Mouse (Mus musculus) intestine, embryonic 14.5 days (tissue): ENCODE data around the gene Lgmn. TPM values are rescaled to one million over a fixed set of nuclear protein-coding genes. Genes with fewer than 3 reads are reported as not detected.

Experiments
- ATAC-seq: fragments of 200-750 bp; cut with Nextera tagmentation; replicated peaks from 2 replicates; pipeline ENCODE4 v1.8.0; 2017; ENCODE audit warnings: low read depth, moderate number of reproducible peaks, moderate TSS enrichment, moderate library complexity; ENCODE audit not compliant: low FRiP score, low TSS enrichment
- DNase-seq: peaks from one replicate; pipeline ENCODE4 v3.0.0-alpha.2; 2018; ENCODE audit warnings: low spot score
- H3K27ac ChIP-seq: fragments of 300-500 bp; sonication (generic); 2 replicates; pipeline ENCODE4 v1.5.1; 2014; ENCODE audit warnings: low read depth, mild to moderate bottlenecking, control low read depth
- H3K27me3 ChIP-seq: fragments of 300-500 bp; sonication (generic); replicated peaks from 2 replicates; pipeline ENCODE4 v1.6.1; 2014; ENCODE audit warnings: low read length, control low read depth; ENCODE audit not compliant: control insufficient read depth, insufficient read depth
- H3K36me3 ChIP-seq: fragments of 300-500 bp; sonication (generic); 2 replicates; pipeline ENCODE4 v1.6.1; 2014; ENCODE audit warnings: low read length, control low read depth; ENCODE audit not compliant: control insufficient read depth, insufficient read depth
- H3K4me1 ChIP-seq: fragments of 300-500 bp; sonication (generic); replicated peaks from 2 replicates; pipeline ENCODE4 v1.6.1; 2014; ENCODE audit warnings: low read length, control low read depth, mixed read lengths; ENCODE audit not compliant: control insufficient read depth, insufficient read depth
- H3K4me2 ChIP-seq: fragments of 300-500 bp; sonication (generic); 2 replicates; pipeline ENCODE4 v1.6.1; 2014; ENCODE audit warnings: low read length
- H3K4me3 ChIP-seq: fragments of 300-500 bp; sonication (generic); 2 replicates; pipeline ENCODE4 v1.5.1; 2014; ENCODE audit warnings: low read depth, low read length, control low read depth, mixed read lengths
- H3K9ac ChIP-seq: fragments of 300-500 bp; sonication (generic); 2 replicates; pipeline ENCODE4 v1.6.1; 2014; ENCODE audit warnings: mild to moderate bottlenecking, low read length
- H3K9me3 ChIP-seq: fragments of 300-500 bp; sonication (generic); 2 replicates; pipeline ENCODE4 v1.6.1; 2016; ENCODE audit warnings: low read length, control low read depth; ENCODE audit not compliant: control insufficient read depth
- WGBS: fragments of 180-500 bp; shearing (Covaris S2); extraction: QIAGEN DNeasy Blood & Tissue Kit; methylation state at CpG from one replicate; pipeline ENCODE4 v1.1.7; 2014; 5-methylcytosine and 5-hydroxymethylcytosine counted together
- polyA plus RNA-seq: library from polyadenylated mRNA; unstranded; fragments of >200 nt; fragmentation: Nextera tagmentation; extraction: Ambion mirVana; gene quantifications from 2 replicates; pipeline ENCODE4 v1.2.1, GENCODE M21; 2014

The Lgmn gene
- polyA plus RNA-seq, 1 experiment from 2014 or later: 79.6 TPM

GRCm38 (mm10) chr12:102417701-102418100 lies 21.9 kb downstream of the Lgmn start:
- Histone ChIP-seq H3K4me1 (no peaks in the 10 kb centered on the region), H3K27me3 (no peaks in the 10 kb centered on the region), H3K4me3 (no peak overlapping the region), H3K27ac (no peak overlapping the region), H3K9ac (no peak overlapping the region), H3K36me3 (no peaks in the 10 kb centered on the region; the same call in 1 of the 2 replicates), H3K9me3 (no peaks in the 10 kb centered on the region), H3K4me2 (no peak overlapping the region)
- WGBS: 85% methylated on average over 6 of the region's 6 CpGs
- DNase-seq: no peak
- ATAC-seq: no peak

- ATAC-seq: no peak
- H3K4me2 ChIP-seq: no peak overlapping the region
- H3K4me3 ChIP-seq: no peak overlapping the region
- H3K27ac ChIP-seq: no peak overlapping the region
- no peak for DNase-seq
- no peaks in the 10 kb centered on the region for H3K27me3 ChIP-seq
- H3K9me3 ChIP-seq: no peaks in the 10 kb centered on the region
- 70% methylated on average over 7 of the region's 7 CpGs for WGBS
- no peak overlapping the region for H3K9ac ChIP-seq
- no peaks in the 10 kb centered on the region; the same call in 1 of the 2 replicates for H3K36me3 ChIP-seq
- H3K4me1 ChIP-seq: no peaks in the 10 kb centered on the region
These were observed 22.6 kb downstream of the Lgmn start for GRCm38 (mm10) chr12:102416955-102417510.

- WGBS: 34% methylated on average over 7 of the region's 7 CpGs
- H3K4me3 ChIP-seq: no peak overlapping the region
- no peaks in the 10 kb centered on the region for H3K9me3 ChIP-seq
- no peaks in the 10 kb centered on the region for H3K27me3 ChIP-seq
- H3K4me2 ChIP-seq: no peak overlapping the region
- no peak overlapping the region for H3K9ac ChIP-seq
- 0 out of 2 replicates have a peak, but pooled peaks have one; percentile 53 for ATAC-seq
- no peak overlapping the region for H3K27ac ChIP-seq
- no peak for DNase-seq
- H3K4me1 ChIP-seq: no peaks in the 10 kb centered on the region
- H3K36me3 ChIP-seq: no peaks in the 10 kb centered on the region; the same call in 1 of the 2 replicates
These were observed 23.2 kb downstream of the Lgmn start for GRCm38 (mm10) chr12:102416391-102416837.

- no peaks in the 10 kb centered on the region for H3K4me1 ChIP-seq
- no peak overlapping the region for H3K27ac ChIP-seq
- H3K36me3 ChIP-seq: no peaks in the 10 kb centered on the region; the same call in 1 of the 2 replicates
- H3K4me3 ChIP-seq: no peak overlapping the region
- ATAC-seq (no peak), DNase-seq (no peak)
- no peak overlapping the region for H3K4me2 ChIP-seq
- no peaks in the 10 kb centered on the region for H3K27me3 ChIP-seq
- 92% methylated on average over 6 of the region's 6 CpGs for WGBS
- H3K9ac ChIP-seq: no peak overlapping the region
- H3K9me3 ChIP-seq: no peaks in the 10 kb centered on the region
These were observed 24.9 kb downstream of the Lgmn start for GRCm38 (mm10) chr12:102414686-102415085.

GRCm38 (mm10) chr12:102413171-102413570 lies 26.4 kb downstream of the Lgmn start:
- Histone ChIP-seq H3K4me3 (no peak overlapping the region), H3K27me3 (no peaks in the 10 kb centered on the region), H3K9me3 (no peaks in the 10 kb centered on the region), H3K4me2 (no peak overlapping the region), H3K36me3 (no peaks in the 10 kb centered on the region; the same call in 1 of the 2 replicates), H3K27ac (no peak overlapping the region), H3K4me1 (no peaks in the 10 kb centered on the region), H3K9ac (no peak overlapping the region)
- no peak for DNase-seq
- 85% methylated on average over 13 of the region's 13 CpGs for WGBS
- no peak for ATAC-seq

- no peak overlapping the region for H3K4me3 ChIP-seq
- H3K27me3 ChIP-seq: no peaks in the 10 kb centered on the region
- peaks cover 27% of the 10 kb centered on the region for H3K36me3 ChIP-seq
- DNase-seq (peak; percentile 43), ATAC-seq (no peak)
- H3K27ac ChIP-seq: no peak overlapping the region
- H3K9me3 ChIP-seq: no peaks in the 10 kb centered on the region
- no peak overlapping the region for H3K9ac ChIP-seq
- WGBS: 84% methylated on average over 4 of the region's 4 CpGs
- H3K4me2 ChIP-seq: no peak overlapping the region
- no peaks in the 10 kb centered on the region for H3K4me1 ChIP-seq
These were observed 41.0 kb downstream of the Lgmn start for GRCm38 (mm10) chr12:102398588-102398987.

- no peak overlapping the region for H3K9ac ChIP-seq
- 61% methylated on average over 19 of the region's 19 CpGs for WGBS
- no peaks in the 10 kb centered on the region for H3K9me3 ChIP-seq
- no peak overlapping the region for H3K4me2 ChIP-seq
- H3K4me1 ChIP-seq: no peaks in the 10 kb centered on the region
- no peak for DNase-seq
- H3K36me3 ChIP-seq: peaks cover 16% of the 10 kb centered on the region; the same call in 1 of the 2 replicates
- H3K4me3 ChIP-seq: no peak overlapping the region
- no peaks in the 10 kb centered on the region for H3K27me3 ChIP-seq
- H3K27ac ChIP-seq: no peak overlapping the region
- no peak for ATAC-seq
These were observed 43.3 kb downstream of the Lgmn start for GRCm38 (mm10) chr12:102395998-102396991.

GRCm38 (mm10) chr12:102395537-102395936 lies 44.1 kb downstream of the Lgmn start:
- Histone ChIP-seq H3K27ac (no peak overlapping the region), H3K27me3 (no peaks in the 10 kb centered on the region), H3K4me1 (no peaks in the 10 kb centered on the region), H3K4me2 (no peak overlapping the region), H3K36me3 (peaks cover 14% of the 10 kb centered on the region; the same call in 1 of the 2 replicates), H3K9ac (no peak overlapping the region), H3K9me3 (no peaks in the 10 kb centered on the region), H3K4me3 (no peak overlapping the region)
- DNase-seq (no peak), ATAC-seq (no peak)
- 89% methylated on average over 9 of the region's 9 CpGs for WGBS
